Mouse (Mus musculus): ENCODE results near the gene Egf.
A peak's percentile ranks its signal among the peaks of the same experiment; 100 is the strongest.

Egf gene

GRCm38 (mm10) chr3:129714542-129715145 is 40.5 kb downstream of the Egf start:
- DNase-seq (ENCODE audit: low spot score) = no peak

GRCm38 (mm10) chr3:129708157-129708556 is 47.0 kb downstream of the Egf start:
- peak; percentile 81 for DNase-seq (ENCODE audit: low spot score)

- DNase-seq (ENCODE audit: low spot score) = no peak
Measured at GRCm38 (mm10) chr3:129698882-129699281, 56.2 kb downstream of the Egf start.

- DNase-seq (ENCODE audit: low spot score) = no peak
Measured at GRCm38 (mm10) chr3:129698365-129698764, 56.8 kb downstream of the Egf start.

GRCm38 (mm10) chr3:129697691-129698090 is 57.4 kb downstream of the Egf start:
- DNase-seq (ENCODE audit: low spot score) = no peak

DNA sequence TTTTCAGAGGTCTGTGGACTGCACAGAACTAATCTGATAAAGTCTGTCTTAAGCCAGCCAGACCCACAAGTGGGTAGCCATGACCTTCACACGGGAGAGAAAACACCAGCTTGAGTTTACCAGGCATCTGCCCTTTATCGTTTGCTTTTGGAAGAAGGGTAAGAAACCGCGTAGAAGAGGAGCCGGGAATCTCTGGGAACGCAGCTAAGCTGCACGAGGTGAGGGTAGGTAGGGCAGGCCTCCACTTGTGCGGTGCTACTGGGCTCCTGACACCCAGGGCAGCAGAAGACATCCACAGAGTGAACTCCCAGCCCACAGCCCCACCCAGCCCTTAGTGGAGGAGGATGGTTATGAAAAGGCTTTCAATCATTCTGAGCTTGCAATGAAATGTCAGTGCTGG is 59.2 kb downstream of the Egf start:
- no peak for DNase-seq (ENCODE audit: low spot score)

DNA sequence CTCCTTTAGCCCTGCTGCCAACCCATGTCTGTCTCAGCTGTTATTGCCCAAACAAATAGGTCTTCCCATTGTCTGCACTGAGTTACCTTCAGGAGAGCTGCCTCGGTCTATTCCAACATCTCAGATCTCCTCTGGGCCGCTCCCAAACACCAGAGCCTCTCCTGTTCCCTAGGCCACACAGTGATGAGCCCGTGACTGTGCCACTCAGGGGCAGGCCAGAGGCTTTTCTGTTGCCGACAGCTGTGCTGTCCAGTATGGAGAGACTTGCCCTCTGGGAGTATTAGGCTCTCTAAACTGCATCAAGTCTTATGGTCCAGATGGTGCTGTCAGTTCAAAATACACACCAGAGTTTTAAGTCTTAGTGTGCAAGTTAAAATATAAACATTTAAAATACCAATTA is 61.5 kb downstream of the Egf start:
- DNase-seq (ENCODE audit: low spot score) = no peak

GRCm38 (mm10) chr3:129692816-129693215 is 62.3 kb downstream of the Egf start:
- peak; percentile 19 for DNase-seq (ENCODE audit: low spot score)

- no peak for DNase-seq (ENCODE audit: low spot score)
Measured at GRCm38 (mm10) chr3:129687429-129687828, 67.7 kb downstream of the Egf start.

DNA sequence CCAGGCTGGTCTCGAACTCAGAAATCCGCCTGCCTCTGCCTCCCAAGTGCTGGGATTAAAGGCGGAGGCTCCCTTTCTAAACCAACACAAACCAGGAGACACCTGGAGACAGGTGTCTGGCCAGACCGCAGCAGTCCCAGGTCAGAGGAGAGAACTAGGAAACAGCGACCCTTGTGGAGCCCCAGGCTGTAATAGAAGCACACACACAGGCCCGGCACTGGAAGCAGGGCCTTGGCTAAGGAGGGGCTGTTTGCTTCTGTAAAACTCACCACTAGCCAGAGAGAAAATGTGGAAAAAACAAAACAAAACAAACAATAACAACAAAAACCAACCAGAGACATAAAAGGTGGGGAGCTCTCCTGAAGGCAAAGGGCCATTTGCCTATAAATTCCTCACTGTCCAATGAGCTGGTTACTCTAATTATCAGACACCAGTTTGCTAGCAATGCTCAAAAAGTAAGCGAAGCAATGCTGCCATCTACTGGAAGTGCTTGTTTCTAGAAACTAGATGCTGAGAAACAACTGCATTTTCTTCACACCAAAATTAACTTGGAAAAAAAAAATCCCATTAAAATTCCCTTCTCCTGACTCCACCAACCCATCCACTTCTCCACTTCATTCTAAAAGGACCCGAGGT is 68.3 kb downstream of the Egf start:
- DNase-seq (ENCODE audit: low spot score) = peak; percentile 90

DNA sequence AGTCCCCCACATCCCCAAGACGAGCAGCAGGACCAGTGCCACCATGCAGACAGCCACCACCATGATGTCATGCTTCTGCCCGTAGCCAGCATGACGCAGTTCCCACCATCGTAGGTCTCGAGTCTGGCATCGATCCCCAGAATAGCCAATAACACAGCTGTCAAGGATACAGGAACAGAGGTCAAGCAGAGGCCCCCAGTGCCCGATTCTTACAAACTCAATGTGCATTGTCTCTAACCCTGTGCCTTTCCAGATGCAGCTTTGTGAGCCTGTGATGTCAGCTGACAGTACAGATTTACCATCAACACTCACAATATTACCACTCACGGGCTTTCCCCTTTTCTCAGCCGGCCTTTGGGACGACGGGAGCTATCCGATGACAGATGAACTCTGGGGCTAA is 68.9 kb downstream of the Egf start:
- DNase-seq (ENCODE audit: low spot score) = no peak

DNA sequence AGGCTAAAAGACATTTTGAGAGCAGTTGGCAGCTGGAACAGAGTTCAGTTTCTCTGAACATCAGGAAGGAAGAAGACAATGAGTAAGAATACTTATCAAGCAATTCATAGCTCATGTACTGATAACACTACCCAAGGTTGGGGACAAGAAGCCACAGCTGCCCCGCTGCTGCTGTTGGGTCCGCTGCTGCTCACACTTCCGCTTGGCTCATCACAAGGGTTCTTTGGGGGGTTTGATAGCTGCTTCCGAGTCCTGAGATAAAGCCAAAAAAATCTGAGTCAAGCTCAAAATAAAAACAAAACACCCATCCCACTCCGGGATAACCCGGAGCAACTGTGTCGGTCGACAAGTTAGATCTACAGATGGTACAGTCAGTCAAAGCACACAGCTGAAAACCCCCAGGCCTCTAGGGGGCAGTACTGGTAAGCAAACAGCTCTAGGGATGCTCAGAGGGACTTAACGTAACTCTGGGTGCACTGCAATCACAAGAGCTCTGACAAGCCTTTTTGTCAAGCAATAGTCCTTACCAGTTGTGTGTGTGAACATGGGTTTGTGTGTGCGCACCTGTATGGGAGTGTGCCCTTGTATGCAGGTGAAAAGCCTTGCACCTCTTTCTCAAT is 71.9 kb downstream of the Egf start:
- DNase-seq (ENCODE audit: low spot score) = no peak

DNA sequence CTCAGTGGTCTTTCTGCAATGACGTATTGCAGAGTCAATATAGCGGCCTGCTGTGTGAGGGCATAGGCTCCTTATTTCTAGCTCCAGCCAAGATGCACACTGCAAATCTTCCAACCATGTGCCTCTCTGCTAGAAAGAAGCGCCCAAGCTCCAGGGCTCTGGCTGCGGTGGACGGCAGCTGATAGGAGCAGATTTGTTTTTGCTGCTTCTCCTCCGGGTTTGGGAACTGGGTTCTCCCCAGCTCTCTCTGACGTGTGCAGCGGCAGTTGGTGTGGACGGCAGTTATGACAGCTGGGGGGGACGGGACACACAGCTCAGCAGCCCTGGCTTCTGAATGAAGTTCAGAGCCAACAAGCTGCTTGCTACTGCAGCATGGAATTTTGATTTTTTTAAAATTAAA is 72.7 kb downstream of the Egf start:
- DNase-seq (ENCODE audit: low spot score) = no peak

DNA sequence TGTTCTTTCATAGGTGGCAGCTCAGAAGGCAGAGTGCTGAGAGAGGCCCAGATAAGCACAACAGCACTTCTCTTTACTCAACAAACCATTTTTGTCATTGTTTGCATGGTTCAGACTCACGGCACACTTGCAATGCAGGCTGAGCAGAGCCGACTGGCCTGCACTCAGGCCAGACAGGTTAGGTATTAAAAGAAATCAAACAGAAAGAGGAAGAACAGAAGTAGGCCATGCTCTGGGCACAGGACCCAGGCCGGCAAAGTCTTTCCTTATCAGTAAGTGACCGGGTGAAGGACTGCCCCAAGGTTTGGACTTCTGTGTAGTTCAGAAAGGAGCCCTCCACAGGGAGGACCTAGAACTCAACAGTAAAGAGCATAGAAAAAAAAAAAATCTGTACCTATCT is 73.3 kb downstream of the Egf start:
- DNase-seq (ENCODE audit: low spot score) = no peak

- DNase-seq (ENCODE audit: low spot score) = peak; percentile 25
Measured at GRCm38 (mm10) chr3:129680258-129680657, 74.9 kb downstream of the Egf start.

DNA sequence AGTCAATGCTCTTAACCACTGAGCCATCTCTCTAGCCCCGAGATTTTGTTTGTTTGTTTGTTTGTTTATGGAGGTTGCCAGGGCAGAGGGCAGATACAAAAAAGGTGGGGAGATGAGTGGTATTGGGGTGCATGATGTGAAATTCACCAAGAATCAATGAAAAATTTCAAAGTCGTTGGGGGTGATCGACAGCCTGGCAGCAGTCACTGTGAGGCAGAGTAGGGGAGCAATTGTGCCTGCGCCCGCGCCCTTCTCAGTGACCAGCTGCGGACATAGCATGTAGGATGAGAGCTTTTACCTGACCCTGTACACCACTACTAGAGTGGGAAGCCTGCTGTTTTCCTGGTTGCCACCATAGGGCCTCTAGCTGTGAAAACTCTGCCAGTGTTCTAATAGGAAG is 79.2 kb downstream of the Egf start:
- DNase-seq (ENCODE audit: low spot score) = no peak

DNA sequence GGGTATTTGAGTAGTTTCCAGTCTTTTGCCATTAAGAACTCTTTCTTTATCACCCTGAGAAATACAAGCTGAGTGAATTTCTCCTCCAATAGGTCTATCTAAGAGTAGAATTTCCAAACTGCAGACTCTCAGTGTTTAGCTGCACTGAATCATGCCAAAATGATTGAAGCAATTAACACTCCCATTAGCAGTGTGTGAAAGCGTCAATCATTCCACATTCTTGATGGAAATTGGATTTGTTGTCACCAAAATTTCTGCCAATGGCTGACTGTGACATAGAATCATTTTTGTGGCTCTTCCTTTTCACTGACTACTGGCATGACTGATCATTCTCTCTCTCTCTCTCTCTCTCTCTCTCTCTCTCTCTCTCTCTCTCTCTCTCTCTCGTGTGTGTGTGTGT is 91.2 kb downstream of the Egf start:
- no peak for DNase-seq (ENCODE audit: low spot score)

- DNase-seq (ENCODE audit: low spot score) = no peak
Measured at GRCm38 (mm10) chr3:129658776-129659175, 96.3 kb downstream of the Egf start.

DNA sequence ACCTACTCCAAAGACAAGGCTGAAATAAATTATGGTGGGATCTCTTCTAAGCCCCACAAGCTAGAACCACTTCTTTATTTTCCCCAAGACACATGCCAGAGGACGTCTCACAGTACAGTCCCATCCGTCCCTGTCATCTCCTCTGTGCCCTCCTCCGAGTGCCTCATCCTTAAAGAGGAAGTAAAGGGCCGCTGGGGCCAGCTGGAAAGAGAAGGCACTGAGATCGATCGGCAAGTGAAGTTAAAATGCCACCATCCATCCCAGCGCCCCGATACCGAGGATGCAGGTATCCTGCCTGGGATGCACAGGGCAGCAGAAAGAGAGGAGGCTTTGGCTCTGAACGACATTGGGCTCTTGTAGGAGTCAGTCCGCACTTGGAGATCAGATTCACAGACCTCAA is 97.3 kb downstream of the Egf start:
- DNase-seq (ENCODE audit: low spot score) = no peak

DNA sequence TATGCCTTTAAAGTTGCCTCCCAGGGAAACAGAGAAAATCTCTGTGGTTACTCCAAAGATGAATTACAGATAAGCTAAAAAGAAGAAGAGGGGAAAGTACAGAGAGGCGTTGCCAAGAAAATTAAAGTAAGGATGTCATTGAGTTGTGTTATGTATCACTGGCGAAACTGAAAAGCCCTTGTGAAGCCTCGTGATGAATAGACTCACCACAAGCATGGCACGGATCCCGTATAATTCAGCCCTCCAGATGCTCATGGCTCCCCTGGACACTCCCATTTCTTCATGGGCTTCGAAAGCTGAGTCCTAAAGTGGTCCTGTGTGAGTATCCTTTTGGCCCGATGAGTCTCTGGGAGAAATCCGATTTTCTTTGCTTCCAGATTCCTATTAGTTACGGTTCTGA is 97.9 kb downstream of the Egf start:
- DNase-seq (ENCODE audit: low spot score) = no peak

GRCm38 (mm10) chr3:129656540-129656939 is 98.6 kb downstream of the Egf start:
- DNase-seq (ENCODE audit: low spot score) = no peak

DNA sequence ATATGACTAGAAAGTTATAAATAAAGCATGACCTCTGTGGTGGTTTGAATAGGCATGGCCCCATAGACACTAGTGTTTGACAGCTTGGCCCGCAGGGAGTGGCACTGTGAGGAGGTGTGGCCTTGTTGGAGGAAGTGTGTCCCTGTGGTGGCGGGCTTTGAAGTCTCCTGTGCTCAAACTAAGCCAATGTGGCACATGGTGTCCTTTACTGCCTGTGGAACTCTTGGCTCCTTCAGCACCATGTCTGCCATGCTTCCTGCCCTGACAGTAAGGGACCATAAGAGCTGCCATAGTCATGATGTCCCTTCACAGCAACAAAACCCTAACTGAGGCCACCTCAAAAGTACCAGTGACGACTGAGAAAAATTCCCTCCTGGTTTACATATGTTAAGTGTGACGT is 102.6 kb downstream of the Egf start:
- DNase-seq (ENCODE audit: low spot score) = no peak

- DNase-seq (ENCODE audit: low spot score) = no peak
Measured at GRCm38 (mm10) chr3:129651765-129652164, 103.4 kb downstream of the Egf start.

DNA sequence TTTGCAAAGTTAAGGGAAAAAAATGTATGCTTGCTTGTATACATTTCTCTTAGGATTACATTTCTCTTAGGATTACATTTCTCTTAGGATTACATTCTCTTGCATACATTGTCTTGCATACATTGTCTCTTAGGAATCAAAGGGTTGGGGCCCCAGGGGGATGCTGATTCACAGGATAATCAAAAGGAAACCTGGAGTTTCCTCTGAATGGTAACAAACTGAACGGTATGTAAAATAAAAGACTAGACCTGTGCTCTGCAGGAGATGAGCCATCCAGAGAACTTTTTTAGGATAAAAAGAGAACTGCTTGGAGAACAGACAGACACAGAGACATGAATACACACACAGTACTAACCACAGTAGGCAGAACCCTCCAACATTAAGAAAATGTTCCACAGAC is 104.2 kb downstream of the Egf start:
- DNase-seq (ENCODE audit: low spot score) = no peak

All from embryo, embryonic 10 days (tissue).